Mouse (Mus musculus): Measurements from ENCODE around the gene Itgam. TPM values are rescaled to one million over a fixed set of nuclear protein-coding genes. Genes with fewer than 3 reads are reported as not detected.
A peak's percentile ranks its signal among the peaks of the same experiment; 100 is the strongest.
"Not testable (repeated sequence)": the region's sequence is repeated elsewhere in the genome, so short reads cannot be mapped to it uniquely, and the experiment has no call there.

Gene Itgam
- 1 to 10 TPM; 4.4 to 7.8 TPM for total RNA-seq (2021)
- long read RNA-seq, experiment 1, partial matches to known transcripts: 1 of 1 reads
- long read RNA-seq, experiment 1, other reads (novel, unspliced or antisense): 0 of 1 reads
- long read RNA-seq, experiment 2: 0 reads

GRCm38 (mm10) chr7:128062456-128062855 is at the start of gene Itgam, which contains the start of gene Gm49368:
Gene Itgam, plus strand, starts transcription at chr7:128062640.
Gene Gm49368, plus strand, starts transcription at chr7:128062683.
- DNase-seq: no peak

DNA sequence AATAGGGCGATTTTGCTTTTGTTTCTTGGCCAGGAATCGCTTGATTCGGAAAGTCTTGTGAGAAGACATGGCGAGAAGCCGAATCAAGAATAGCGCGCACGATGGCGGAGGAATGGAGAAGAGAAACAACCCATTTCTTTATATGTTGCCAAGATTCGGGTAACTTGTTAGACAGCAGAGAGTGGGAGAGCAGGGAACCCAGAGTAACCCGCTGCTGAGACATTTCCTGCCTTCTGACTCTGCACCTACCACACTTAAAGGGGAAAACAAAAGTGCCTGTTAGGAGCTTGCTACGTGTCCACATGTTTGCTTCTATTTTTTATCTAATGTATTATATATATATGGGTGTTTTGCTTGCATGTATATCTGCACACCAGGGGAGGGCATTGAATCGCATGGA is 49.3 kb upstream of the Itgam start:
- no peak for DNase-seq

GRCm38 (mm10) chr7:128016134-128016533 is 46.3 kb upstream of the Itgam start:
- DNase-seq: not testable (repeated sequence)

DNA sequence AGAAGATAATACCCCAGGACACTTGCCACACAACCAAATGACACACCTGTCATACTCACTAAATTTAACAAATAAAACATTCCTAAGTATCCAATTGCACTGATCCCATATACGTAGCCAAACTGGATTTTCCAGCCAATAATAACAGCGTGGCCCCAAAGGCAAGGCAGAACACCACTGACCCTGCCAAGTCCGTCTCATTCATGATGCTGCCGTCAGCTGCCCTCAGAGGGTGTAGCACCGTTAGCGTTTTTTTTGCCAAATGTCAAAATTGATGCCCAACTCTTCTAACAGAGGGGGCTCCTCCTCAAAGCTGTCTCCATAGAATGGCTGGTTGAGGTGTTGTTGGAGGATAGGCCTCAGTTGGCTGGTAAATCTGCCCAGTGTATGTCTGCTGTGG is 45.8 kb upstream of the Itgam start:
- DNase-seq: no peak

- no peak for DNase-seq
Measured at GRCm38 (mm10) chr7:128018275-128018674, 44.2 kb upstream of the Itgam start.

DNA sequence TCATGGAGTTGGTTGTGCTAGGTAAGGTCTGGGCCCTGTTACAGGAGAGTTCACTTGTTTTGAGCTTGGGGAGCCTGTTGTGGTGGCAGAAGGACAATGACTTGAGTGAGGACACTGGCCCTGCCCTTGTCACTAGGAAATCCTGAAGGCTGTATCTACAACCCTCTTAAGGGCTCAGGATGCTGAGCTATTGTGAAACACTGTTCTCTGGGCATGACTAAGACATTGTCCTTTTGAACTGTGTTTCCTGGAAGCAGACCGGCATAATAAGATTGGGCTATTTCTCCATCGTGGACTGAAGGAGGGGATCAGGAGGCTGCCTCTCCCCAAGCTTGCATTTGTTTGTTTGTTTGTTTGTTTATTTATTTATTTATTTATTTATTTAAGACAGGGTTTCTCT is 43.3 kb upstream of the Itgam start:
- no peak for DNase-seq

DNA sequence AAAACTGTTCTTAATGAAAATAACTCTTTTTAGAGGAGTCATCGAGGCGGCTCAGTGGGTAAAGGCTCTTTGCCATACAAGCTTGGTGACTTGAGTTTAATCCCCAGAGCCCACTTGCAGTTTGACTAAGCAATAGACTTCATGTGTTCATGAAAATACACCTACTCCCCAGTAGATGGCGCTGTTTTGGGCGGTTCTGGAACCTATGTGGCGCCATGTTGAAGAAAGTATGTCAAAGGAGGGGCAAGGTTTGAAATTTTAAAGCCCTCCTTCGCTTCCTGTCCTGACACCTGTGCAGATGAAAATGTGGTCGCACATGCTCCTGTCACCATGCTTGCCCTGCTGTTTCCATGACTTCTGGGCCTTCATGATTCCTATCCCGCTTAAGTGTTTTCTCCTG is 39.5 kb upstream of the Itgam start:
- no peak for DNase-seq

GRCm38 (mm10) chr7:128023565-128023964 is 38.9 kb upstream of the Itgam start:
- no peak for DNase-seq

DNA sequence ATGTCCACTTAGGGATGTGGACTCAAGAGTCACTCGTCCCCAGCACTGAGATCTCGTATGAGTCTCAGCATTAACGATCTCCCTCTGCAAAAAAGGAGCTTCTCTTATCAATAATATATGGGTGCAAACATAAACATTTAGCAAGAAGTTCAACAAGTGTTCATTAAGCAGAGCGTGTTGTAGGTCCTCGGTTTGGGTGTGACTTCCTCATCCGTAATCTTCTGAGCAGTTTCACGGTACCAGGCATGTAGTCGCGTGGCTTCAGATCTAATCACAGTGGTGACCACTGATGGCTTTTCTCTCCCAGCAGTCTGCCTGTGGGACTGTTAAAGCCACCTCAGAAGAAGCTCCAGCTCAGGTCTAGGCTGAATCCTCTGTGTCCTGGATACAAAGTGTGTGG is 38.1 kb upstream of the Itgam start:
- no peak for DNase-seq

- peak; percentile 18 to 31 for DNase-seq
Measured at GRCm38 (mm10) chr7:128024932-128025331, 37.5 kb upstream of the Itgam start.

DNA sequence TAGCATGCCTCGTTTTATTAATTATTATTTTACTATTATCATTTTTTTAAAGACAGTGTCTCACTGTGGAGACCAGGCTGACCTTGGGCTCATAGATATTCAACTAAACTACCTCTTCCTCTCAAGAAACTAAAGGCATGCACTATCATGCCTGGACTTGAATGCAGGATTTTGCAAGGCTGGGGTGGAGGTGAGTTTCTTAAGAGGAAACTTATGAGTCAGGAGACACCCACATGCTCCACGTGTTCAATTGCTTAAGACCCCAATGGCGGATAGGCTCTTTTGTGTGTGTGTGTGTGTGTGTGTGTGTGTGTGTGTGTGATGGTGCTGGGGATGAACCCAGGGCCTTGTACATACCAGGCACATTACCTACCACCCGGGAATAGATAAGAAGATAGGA is 37.1 kb upstream of the Itgam start:
- DNase-seq: no peak

DNA sequence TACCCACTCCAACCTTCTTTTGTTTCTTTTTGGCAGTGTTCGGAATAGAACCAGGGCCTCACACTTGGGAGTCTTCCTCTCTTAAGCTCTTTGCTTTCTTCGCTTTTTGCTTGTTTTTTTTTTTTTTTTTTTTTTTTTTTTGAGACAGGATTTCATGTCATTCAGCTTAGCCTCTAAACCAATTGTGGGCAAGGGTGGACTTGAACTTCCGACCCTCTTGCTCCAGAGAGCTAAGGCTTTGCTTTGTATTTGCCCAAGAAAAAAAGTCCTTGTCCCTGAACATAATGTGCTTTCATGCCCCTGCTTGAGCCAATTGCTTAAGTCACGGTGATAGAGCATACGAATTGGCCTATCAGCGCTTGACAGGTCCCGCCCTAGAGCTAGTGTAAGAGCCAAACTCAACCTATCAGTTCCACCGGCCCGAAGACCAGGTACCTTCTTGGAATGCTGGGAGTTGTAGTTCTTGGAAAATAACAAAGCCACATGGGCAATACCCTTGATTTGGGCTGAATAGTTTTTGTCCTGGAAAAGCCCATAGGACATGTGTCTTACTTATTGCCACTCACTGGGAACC is 30.9 kb upstream of the Itgam start:
- DNase-seq: peak in 1 of 2 experiments; percentile 11

DNA sequence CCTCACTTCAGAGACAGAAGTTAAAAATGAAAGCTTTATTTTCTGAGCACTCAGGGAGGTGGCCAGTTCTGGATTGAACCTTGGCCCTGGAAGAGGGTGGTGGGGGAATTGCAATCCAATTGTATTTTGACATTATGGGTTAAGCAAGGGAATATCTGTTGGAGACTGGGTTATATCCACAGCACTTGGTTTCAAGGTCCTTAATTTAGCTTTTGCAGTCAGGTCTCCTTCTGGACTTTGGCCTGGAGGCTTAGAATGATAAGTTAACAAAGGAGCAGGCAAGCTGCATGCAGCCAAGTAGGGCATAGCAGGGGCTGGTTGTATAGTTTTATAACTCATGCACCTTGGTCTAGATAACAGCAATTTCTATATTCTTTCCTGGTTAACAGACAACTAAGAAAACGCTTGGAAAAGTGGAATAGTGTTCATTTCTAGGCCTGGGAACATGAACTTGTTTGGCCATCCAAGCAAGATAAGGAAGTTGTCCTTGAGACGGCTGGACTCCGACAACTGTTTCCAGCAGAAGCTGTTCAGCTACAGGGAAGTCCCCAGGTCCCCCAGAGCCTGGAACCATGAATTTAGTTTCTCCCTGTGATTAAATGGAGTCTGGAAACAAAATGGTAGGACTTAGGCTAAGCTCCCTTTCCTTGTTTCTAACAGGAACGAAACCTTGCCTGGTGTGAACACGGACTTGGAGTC is 30.0 kb upstream of the Itgam start:
- peak in 1 of 2 experiments; percentile 5 for DNase-seq

- no peak for DNase-seq
Measured at GRCm38 (mm10) chr7:128032989-128033293, 29.5 kb upstream of the Itgam start.

GRCm38 (mm10) chr7:128033616-128034015 is 28.8 kb upstream of the Itgam start:
- no peak for DNase-seq

- DNase-seq: not testable (repeated sequence)
Measured at GRCm38 (mm10) chr7:128042161-128042820, 20.1 kb upstream of the Itgam start.

- DNase-seq: peak in 1 of 2 experiments; percentile 38
Measured at GRCm38 (mm10) chr7:128044142-128044785, 18.2 kb upstream of the Itgam start.

- DNase-seq: no peak
Measured at GRCm38 (mm10) chr7:128045640-128046039, 16.8 kb upstream of the Itgam start.

GRCm38 (mm10) chr7:128048819-128049218 is 13.6 kb upstream of the Itgam start:
- no peak for DNase-seq

DNA sequence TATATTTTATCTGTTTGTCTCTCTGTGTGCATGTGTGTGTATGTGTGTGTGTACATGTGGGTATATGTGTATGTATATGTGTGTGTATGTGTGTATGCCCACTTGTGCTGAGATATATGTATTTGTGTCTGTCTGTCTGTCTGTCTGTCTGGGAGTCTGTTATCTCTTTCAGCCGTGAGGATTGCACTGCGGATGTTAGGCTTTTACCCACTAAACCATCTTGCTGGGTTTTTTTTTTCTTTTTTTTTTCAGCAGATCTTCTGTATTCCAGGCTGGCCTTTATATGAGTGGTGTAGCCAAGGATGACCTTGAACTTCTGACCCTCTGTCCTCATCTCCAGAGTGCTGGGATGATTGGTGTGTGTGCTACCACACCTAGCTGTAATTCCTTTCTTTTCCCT is 13.2 kb upstream of the Itgam start:
- DNase-seq: no peak

GRCm38 (mm10) chr7:128050739-128051138 is 11.7 kb upstream of the Itgam start:
- DNase-seq: peak in 1 of 2 experiments; percentile 5

- no peak for DNase-seq
Measured at GRCm38 (mm10) chr7:128053061-128053460, 9.4 kb upstream of the Itgam start.

DNA sequence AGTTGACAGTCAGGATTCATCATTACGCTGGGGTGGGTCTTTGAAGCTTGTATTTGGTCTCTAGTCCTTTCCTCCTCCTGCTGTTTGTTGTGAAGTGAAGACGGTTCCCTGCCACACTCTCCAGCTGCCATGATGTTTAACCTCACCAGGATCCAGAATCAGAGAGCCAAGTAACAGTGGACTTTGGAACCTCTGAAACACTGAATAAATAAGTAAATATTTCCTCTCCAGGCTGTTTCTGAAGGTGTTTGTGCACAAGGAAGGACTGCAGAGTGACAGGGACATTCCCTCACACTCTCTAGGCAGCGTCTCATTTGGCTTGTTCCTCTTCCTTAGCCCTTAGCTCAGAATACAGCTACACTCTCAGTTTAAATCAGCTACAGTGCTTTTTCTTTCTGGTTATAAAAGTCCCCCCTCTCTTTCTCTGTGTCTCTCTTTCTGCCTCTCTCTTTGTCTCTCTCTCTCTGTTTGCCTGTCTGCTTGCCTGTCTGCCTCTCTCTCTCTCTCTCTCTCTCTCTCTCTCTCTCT is 5.5 kb upstream of the Itgam start:
- no peak for DNase-seq

Measured in adrenal gland, postnatal 36 days (tissue).